Mouse (Mus musculus): ENCODE measurements around the gene Cux2.

The Cux2 gene

DNA sequence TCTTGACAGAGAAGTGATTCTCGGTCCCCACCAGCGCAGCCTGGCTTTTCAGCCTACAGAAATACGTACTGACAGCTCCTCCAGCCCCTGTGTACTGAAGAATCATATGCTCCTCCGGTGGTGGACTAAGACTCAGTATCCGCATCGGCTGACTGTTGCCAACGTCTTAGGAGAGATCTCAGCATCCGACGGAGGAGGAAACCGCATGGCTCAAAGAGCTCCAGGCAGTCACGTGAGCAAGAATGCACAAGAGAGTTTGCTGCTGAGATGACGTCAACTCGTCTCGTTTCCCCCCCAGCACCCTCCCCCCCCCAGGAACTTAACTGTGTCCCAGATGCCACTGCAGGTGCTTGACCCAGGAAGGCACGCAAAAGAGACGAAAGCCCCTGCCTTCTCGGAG, 34.8 kb downstream of the Cux2 start:
- no peak for DNase-seq

DNA sequence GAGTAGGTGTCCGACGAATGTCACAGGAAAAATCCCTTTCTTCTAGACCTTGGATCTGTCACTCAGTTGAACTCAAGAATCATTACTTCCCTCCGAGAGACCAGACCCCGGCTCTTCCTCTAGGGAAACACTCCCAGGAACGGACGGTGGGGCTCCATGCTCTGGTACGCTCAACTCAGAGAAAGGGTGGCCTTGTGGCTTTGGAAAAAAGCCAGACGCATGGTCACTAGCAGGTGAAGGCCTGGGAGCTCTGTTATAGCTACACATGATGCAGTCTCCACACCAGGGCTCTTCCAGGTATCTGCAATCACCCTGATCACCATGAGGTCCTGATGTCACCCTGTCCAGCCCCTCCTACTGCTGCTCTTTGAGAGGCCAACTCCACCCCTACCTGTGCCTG, 35.2 kb downstream of the Cux2 start:
- no peak for DNase-seq

DNA sequence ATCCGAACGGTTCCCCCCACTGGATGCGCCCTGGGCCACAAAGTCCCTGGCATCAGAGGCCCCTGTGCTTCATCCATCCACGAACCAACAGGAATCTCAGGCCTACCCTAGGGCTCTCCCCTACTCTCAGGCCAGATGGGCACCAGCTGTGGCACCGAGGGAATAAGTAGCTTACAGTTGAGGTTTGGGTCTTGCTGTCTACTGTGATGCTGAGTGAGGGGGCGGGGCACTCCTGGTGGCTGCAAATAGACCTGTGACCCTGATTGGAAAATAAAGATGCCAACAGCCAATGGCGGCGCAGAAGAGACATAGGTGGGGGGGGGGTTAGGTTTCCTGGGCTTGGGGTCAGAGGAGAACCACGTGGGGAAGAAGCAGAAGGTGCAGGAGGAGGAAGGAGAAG, 38.6 kb downstream of the Cux2 start:
- no peak for DNase-seq

DNA sequence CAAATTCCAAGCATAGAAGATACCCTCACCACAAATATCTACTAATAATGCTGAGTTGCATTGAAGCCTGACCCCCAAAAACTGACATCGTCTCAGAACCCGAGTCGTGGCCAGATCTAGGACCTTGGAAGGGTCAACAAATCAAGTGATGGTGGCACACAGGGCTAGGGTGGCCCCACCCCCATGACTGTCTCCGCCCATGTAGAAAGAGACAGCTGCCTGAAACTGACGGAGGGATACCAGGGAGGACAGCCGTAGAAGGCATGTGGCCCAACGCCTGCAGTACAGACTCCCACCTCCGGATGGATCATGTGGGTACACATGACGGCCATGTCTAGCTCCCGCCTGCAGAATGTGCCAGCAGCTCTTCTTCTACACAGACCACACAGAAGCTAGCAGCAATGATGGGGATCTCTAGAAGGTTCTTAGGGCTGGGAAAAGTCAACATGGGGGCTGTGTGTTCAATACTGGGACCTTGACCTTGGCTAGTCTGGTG, 41.9 kb downstream of the Cux2 start:
- no peak for DNase-seq

DNA sequence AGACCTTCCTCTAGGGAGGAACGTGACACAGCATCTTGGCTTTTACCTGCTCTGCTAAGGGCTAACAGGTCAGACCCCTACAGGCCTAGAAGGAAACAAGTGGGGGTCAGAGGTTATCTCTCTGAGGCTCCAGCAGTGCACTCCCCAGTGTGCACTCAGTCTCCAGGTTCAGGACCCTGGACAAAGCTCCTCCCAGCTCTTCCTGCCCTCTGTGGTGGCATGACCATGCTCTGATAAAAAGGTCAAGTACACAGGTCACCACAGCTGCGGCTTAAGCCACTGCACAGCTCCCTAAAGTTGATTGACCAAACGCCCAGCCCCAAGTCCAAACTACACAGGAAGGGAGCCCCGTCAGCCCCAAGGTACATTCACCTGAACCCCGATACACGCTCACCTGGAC, 46.4 kb downstream of the Cux2 start:
- no peak for DNase-seq

DNA sequence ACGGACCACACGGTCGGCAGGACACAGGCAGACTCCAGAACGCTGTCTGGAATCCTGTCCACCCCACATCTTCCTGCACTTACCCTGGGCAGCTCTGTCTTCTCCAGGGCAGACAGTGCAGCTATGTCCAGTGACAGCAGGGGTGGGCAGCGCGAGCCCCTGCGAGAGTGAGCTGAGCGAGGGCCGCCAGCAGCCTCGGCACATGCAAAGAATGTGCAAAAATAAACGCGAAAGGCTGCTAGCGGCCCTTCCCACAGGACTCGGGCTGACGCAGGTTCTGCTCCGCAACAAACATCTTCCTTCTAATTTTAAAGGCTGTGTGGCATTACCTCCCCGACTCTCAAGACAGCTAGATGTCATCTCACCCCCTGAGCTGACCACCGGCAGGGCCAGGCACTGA, 47.8 kb downstream of the Cux2 start:
- no peak for DNase-seq

DNA sequence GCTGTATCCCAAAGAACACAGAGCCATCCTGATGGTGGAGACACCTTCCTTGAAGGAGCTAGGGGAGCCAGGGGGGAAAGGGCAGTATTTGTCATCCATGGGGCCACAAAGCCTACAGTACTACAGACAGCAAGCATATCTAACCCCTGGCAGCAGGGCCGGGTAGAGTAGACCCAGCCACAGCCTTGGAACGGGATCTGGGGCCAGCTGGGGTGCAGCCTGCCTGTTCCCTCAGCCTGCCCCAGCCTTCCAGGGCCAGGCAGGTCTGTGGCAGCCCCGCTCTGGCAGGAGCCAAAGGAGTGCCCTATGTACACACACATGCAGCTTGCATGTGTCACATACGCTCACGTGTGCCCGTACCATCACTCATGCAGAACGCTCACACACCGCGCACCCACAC, 48.6 kb downstream of the Cux2 start:
- DNase-seq: no peak

DNA sequence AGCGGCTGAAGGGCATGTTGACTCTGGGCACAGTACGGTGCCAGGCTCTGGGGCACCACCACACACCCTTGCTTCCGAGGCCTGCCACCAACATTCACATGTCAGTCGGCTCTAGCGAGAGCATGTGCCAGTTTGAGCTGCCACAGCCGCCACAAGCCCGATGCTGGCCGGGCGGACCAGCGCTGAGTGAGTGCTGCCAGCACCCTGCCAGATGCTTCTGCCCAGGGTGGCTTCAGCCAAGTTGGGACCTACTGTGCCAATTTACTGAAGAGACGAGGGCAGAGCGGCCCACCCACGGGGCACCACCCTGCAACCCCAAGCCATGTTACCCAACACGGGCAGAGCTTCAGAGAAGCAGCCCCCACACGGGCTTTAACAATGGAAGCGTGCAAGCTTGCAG, 49.5 kb downstream of the Cux2 start:
- DNase-seq: no peak

DNA sequence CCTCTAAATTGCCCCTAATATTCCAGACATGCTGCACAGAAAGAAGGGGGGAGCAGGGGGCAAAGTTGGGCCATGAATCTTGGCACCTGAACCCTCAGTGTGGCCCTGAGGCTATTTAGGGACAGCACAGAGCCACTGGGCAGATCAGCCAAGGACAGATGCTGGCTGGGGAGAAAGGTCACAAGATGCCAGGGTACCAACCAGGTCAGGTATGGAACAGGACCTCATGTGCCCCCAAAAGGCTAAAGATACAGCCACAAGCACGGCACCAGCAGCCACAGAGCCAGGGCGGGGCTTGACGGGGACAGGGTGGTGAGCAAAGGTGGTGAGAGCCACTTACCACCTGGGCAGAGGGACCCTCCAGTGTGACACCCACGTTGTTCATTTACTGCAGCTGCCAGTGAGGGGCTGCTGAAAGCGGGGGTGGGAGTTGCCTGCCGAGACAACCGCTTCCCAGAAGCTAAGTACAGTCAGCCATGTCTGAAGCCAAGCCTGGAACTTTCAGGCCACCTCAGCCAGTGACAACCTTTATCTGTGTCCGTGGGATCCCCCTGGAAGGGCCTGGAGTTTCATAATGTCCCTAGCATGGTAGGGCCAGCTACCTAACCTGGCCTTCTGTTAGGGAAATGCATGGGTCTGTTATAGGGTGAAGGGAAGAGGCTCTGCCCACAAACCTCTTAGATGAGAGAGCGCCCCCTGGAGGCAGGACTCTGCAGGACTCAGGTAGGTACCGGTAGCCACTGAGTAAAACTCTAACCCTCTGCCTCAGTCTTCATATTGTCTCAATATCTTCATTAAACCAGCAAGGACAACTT, 50.7 kb downstream of the Cux2 start:
- peak; percentile 62 to 69 for DNase-seq

DNA sequence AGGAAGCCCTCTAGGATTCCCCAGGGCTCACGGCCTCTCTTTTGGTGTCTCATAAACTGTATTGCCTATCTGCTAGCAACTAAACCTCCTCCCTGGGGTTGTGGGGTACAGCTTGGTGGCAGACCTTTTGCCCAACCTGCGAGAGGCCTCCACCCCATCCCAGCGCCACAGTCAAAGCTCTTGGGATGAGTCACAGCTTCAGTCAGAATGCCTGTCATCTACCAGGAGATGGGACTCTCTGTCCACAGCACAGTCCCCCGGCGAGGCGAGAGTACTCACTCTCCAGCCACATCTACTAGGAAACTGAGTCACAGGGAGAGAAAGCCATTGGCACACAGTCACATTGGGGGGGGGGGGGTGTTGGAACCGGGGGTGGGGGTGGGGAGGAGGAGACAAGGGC, 51.6 kb downstream of the Cux2 start:
- no peak for DNase-seq

DNA sequence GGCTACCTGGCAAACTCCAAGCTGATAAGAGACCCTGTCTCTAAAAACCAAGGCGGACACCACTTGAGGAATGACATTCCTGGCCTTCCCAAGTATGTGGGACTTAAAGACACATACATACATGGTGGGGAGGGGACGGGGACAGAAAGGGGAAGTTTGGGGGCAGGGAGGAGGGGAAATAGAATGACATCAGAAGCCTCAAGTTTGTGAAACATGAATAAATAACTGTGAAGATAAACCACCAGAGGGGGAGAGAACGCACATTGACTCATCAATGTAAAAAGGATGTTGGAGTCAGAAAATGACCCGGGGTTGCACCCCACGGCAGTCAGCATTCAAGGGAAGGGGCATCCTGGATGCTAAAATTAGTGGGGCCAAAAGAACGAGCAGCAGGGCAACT, 53.2 kb downstream of the Cux2 start:
- no peak for DNase-seq

DNA sequence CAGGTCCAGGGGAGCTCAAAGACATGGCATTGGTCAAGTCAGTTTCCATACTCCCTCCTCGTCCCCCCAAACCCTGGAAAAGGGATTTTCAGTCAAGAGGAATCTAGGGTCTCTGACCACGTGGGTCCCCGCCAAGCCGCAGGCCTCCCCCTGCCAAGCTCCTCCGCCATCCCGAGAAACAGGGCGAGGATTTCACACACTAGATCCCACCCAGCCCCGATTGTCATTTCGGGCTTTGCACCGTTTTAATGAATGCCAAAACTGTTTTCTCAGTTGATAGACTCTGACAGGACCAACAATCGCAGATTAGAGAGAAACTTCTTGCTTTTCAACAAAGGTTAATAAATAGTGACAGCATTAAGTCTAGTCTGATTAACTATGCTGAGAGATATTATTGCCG, 55.1 kb downstream of the Cux2 start:
- no peak for DNase-seq

DNA sequence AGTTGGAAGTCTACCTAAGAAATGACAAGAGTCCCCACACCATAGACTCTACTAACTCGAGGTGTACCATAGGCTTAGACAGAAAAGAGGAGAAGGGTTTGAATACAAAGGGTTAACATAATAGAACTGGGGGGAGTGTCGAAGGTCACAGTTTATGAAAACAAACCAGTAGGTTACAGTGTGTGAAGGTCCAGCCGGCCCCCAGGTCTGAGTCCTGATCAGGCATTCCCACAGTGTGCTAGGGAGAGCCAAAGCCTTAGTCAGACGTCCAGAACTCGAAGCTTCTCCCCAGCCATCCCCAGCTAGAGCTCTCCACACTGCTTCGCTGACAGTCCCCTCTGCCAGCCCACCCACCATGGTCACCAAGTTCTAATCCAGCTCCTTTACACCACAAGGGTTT, 58.0 kb downstream of the Cux2 start:
- DNase-seq: no peak

DNA sequence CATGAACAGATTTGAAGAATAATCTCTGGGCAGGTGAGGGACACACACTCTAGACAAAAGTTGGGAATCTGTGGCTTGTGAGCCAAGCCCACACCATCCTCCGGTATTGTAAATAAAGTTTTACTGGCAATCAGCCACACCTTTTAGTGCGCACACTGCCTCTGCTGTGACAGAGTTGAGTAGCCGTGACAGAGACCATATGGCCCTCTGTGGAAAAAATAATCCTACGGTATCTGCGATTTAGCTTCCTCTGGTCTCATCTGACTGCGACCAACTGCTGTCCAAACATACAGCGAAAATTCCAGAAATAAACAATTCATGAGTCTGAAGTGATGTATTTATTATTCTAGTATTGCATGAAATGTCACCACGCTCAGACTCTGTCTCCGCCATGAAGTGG, 64.0 kb downstream of the Cux2 start:
- no peak for DNase-seq

DNA sequence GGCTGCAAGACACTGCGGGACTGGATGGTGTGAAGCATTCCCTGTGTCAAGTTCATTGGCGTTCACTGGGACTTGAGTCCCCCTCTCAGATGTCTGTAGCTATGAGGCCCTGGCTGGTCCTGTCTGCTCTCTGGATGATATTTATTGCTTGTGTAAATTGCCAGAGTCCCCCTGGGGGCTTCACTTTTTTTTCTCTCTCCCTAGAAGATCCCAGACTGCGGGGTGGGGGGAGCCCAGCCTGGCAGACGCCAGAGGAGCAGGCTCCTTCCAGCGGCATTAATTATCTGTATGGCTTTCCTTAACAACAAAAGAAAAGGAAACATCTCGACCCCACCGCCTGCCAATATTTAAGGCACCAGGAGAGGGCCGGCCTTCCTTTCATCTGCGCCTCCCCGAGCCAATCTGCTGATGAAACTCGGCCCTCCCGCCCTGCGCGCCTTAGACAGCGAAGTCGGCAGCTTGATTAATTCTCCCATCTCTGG, 68.2 kb downstream of the Cux2 start:
- DNase-seq: no peak

DNA sequence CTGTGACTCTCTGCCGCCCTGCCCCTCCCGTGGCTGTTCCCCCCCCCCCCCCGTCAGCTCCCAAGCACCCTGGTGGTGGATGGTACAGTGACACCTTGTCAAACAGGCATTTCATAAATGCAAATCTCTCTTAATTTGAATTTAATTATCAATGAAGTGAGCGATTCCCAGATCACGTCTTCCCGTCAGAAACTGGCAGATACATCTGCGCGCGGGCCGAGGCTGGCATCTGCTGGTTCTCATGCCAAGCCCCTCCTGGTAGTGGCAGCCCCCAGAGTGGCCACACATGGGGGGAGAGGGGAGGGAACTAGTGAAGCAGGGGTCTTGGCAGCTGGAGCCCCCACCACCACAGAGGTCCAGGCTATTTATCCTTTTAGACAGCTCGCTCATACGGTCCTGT, 73.6 kb downstream of the Cux2 start:
- DNase-seq: no peak

DNA sequence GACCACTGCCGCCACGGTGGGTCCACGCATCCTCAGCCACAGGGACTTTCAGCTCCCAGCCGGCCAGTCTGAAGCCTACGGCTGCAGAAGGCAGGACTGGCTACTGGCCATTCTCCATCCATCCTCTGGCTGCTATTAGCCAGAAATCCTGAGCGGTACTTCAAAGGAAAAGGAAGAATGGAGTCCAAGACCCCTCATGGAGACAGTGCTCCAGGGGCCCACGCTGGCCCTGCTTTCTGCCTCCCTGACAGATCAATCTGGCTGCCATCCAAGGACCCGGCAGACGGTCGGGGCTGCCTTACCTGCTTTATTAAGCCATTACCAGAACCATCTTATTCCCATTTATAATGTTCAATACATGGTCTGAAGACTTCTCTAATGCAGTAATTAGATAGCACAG, 76.4 kb downstream of the Cux2 start:
- DNase-seq: no peak

DNA sequence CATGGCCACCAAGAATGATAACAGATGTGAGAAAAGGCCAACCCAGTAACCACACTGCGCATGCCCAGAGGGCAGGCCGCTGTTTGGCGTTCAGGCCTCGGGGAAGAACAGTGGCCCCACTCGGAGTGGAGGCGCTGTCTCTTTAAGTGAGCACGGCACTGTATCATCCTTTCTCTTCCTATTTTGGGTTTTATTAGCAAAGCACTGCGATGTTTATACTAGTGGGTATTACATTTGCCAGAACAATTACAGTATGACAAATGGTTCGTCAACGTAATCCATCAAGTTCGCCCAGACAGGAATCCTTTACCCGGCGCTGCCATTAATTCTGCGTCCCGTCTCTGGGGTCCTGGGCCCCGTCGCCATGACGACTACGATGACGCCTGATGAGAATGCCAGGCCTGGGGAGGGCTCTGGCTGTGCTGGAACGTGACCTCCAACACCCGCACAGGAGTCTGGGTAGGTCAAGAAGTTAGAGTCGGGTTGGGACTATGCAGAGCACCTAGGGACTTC, 77.2 kb downstream of the Cux2 start:
- DNase-seq: no peak

DNA sequence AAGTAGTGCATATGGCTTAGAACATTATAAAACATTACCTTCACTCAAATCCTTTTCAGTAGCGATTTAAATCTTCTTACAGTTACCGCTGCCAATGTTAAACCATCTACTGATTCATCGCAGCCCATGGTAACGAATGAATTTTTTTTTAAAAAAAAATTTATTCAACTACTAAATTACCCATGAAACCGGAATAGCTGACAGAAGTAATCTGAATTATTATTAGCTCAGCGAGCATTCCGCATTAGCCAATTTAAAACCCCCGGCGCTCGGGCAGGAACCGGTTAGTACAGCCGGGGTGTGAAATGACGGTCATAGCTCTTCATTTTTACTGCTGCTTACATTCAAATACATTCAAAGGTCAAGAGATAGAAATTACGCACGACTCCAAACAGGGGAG, 80.9 kb downstream of the Cux2 start:
- DNase-seq: no peak

DNA sequence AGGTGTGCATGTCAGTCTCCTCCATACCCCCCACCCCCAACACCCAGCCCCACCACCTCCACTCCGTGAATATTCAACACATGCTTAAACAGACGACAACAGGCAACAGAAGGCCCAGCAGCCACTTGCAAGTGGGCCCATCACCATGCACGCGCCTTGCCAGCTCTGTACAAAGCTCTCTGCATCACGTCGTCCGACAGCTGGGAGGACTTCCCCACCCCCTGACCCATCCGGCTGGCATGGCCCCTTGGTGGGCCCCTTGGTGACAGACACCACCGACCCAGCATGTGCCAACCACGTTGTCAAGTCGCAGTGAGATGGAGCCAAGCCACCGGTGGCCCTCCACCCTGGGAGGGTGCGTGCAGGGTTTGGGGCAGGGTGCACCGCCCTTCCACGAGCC, 81.5 kb downstream of the Cux2 start:
- DNase-seq: no peak

DNA sequence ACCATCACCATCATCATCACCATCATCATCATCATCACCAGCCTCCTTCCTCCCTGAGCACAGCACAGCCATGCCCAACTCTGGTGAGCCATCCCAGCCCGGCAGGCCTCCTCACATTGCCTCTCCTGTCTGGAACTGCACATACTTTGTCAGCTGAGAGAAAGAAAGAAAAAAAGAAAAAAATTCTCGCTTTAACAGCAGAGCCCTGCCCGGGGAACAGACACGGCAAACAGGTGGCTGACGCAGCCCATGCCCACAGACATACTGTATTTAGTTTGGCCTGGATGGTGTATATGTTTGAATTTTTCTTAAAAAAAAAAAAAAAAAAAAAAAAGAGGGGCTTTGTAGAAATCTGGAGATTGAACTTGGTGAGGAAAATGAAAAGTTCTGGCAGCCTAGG, 82.4 kb downstream of the Cux2 start:
- DNase-seq: no peak

DNA sequence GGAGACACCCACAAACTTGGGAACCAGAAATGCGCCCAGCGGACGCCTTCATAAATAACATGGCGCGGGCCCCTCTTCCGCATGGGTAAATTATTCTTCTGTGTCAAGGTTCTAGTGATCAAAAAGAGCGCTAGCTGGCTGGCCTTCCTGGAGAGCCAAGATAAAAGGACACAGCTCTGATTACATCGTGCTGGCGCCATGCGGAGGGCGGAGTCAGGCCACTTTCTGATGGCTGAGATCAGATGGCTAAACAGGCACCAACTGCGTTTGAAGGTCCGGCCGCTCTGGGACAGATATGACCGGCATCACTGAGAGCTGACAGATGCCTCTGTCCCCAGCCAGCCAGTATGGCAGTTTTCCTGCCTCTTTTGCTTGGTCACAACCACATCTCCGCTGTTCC, 83.0 kb downstream of the Cux2 start:
- DNase-seq: no peak

DNA sequence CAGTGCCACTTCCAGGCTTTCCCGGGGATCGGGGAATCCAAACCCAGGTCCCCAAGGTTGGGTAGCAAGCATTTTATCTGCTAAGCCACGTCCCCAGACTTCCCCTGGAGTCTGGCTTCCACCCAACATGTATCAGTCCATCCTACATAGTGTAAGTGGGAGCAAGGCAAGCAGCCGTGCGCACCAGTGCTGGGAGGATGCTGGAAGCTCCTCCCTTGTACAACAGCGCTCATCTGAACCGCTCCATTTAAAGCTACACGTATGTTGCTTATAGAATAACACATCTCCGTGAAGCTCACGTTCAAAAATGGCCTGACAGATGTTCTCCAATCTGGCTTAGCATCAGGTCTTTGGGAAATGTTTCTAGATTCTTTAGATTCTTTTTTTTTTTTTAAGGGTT, 86.9 kb downstream of the Cux2 start:
- no peak for DNase-seq

DNA sequence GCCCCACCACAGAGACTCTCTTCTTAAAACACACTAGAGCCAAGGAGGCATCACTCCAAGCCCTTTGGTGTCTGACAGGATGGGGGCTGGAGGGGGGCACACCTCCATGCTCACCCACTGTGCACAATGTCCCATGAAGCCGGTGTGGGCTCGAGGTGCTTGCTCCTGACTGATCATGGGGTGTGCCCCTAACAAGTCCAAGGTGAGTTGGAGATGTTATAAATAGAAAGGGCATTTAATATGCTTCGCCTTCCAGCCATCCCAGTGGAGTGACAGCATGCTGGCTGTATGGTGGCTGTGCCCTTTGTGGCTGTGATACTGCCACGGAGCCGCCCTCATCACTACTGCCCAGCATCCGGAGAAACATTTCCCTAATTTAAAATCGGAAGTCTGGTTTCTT, 87.5 kb downstream of the Cux2 start:
- DNase-seq: no peak

DNA sequence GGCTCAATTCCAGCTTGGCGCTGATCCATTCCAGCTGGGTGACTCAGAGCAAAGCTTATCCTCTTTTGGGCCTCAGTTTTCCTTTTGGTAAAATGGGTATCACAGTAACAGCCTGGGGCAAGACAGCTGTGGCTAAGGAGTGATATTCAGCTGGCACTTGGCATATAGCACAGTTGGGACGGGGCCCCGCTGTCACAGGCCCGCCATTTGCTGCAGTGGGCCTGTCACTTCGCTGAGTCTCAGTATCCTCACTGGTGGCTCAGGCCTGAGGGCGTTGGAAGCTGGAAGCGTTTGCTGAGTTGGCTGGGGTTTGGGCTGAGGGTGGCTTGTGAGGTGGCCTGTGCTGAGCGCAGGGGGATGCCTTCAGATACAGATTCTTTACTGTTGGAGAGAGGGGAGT, 88.6 kb downstream of the Cux2 start:
- DNase-seq: no peak
